Mouse (Mus musculus): ENCODE results near the gene Spc24. TPM values are rescaled to one million over a fixed set of nuclear protein-coding genes. Genes with fewer than 3 reads are reported as not detected.
A peak's percentile ranks its signal among the peaks of the same experiment; 100 is the strongest.
"Not testable (repeated sequence)": the region's sequence is repeated elsewhere in the genome, so short reads cannot be mapped to it uniquely, and the experiment has no call there.

The Spc24 gene
- polyA plus RNA-seq, 1 experiment from 2014 or later, result 15.7 TPM

- H3K9me3 ChIP-seq, result no peaks in the 10 kb centered on the region
- no peak overlapping the region for H3K9ac ChIP-seq
- ATAC-seq (replicated peaks), result no peak
- 90% methylated on average over 3 of the region's 3 CpGs for WGBS
- H3K27me3 ChIP-seq (replicated peaks), result no peaks in the 10 kb centered on the region
- H3K4me2 ChIP-seq, result no peak overlapping the region
- H3K27ac ChIP-seq, result no peak overlapping the region
- H3K4me1 ChIP-seq, result no peaks in the 10 kb centered on the region
- no peak overlapping the region for H3K4me3 ChIP-seq
- no peaks in the 10 kb centered on the region for H3K36me3 ChIP-seq (replicated peaks)
Measured at GRCm38 (mm10) chr9:21777726-21778125, 17.6 kb upstream of the Spc24 start.

DNA sequence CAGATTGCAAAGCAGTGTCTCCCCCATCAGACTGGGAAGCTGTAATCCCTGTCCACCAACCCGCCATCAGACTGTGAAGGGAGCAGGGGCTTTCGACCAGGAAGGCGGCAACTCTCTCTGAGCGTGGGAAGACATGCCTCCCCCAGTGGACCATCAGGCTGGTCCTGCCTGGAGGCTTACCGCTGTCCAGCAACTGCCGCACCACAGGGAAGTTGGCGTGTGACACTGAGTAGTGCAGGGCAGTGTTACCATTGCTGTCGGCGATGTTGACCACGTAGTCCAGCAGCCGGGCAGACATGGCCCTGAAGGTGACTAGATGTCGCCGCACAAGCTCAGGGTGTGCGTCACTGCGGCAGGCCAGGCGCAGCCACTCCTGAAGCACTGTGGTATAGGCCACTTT is 14.2 kb upstream of the Spc24 start:
- no peak for ATAC-seq (replicated peaks)
- no peaks in the 10 kb centered on the region for H3K36me3 ChIP-seq (replicated peaks)
- 91% methylated on average over 16 of the region's 16 CpGs for WGBS

GRCm38 (mm10) chr9:21773396-21773795 is 13.3 kb upstream of the Spc24 start:
- H3K27ac ChIP-seq; H3K4me1 ChIP-seq; H3K36me3 ChIP-seq (replicated peaks); H3K27me3 ChIP-seq (replicated peaks); H3K4me2 ChIP-seq; H3K4me3 ChIP-seq; H3K9ac ChIP-seq; ATAC-seq (replicated peaks); H3K9me3 ChIP-seq: not testable (repeated sequence)
- whole genome bisulfite sequencing, result 81% methylated on average over 5 of the region's 5 CpGs

More for the DNA sequence above, 14.2 kb upstream of the Spc24 start:
- no peak overlapping the region for H3K4me3 ChIP-seq
- no peaks in the 10 kb centered on the region for H3K4me1 ChIP-seq
- no peaks in the 10 kb centered on the region for H3K27me3 ChIP-seq (replicated peaks)
- no peak overlapping the region for H3K4me2 ChIP-seq
- H3K9ac ChIP-seq, result no peak overlapping the region
- H3K27ac ChIP-seq, result no peak overlapping the region
- no peaks in the 10 kb centered on the region for H3K9me3 ChIP-seq

DNA sequence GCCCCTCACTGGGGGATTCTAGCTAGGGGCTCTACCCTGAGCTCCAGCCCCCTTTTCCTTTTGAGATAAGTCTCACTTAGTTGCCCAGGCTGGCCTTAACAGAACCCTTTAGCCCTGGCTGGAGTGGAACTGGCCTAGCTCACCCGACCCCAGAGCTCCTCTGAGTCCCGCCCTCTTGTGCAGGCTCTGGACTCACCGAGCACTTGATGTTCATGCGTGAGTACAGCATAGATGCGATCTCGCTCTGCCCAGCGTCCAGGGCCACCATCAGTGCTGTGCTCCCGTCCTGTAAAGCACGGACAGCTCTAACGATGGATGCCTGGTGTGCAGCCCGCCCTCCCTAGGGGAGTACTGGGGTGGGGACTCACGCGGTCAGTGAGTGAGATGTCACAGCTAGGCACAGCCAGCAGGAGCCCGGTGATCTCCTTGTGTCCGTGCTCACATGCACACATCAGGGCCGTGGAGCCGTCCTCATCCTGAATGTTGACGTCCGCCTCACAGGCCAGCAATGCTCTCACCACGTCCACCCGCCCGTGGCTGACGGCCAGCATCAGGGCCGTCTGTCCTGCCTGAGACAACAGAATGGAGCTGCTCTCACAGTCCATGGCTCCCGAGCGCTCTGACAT is 9.6 kb upstream of the Spc24 start:
- Histone ChIP-seq H3K9me3 (no peaks in the 10 kb centered on the region), H3K4me3 (no peak overlapping the region), H3K4me2 (no peak overlapping the region), H3K27ac (no peak overlapping the region), H3K27me3 (replicated peaks) (no peaks in the 10 kb centered on the region), H3K9ac (no peak overlapping the region), H3K36me3 (replicated peaks) (no peaks in the 10 kb centered on the region), H3K4me1 (peaks cover 11% of the 10 kb centered on the region)
- 0 out of 2 replicates have a peak, but pooled peaks have one; percentile 33 for ATAC-seq (replicated peaks)
- WGBS, result 77% methylated on average over 26 of the region's 26 CpGs

- no peak overlapping the region for H3K27ac ChIP-seq
- no peak overlapping the region for H3K4me3 ChIP-seq
- H3K4me1 ChIP-seq, result peaks cover 11% of the 10 kb centered on the region
- WGBS, result 52% methylated on average over 13 of the region's 13 CpGs
- H3K9ac ChIP-seq, result no peak overlapping the region
- no peak overlapping the region for H3K4me2 ChIP-seq
- no peaks in the 10 kb centered on the region for H3K36me3 ChIP-seq (replicated peaks)
- no peak for ATAC-seq (replicated peaks)
- no peaks in the 10 kb centered on the region for H3K9me3 ChIP-seq
- H3K27me3 ChIP-seq (replicated peaks), result no peaks in the 10 kb centered on the region
Measured at GRCm38 (mm10) chr9:21768511-21769411, 8.7 kb upstream of the Spc24 start.

- Histone ChIP-seq H3K27ac (no peak overlapping the region), H3K9ac (no peak overlapping the region), H3K27me3 (replicated peaks) (no peaks in the 10 kb centered on the region), H3K4me2 (no peak overlapping the region), H3K9me3 (no peaks in the 10 kb centered on the region), H3K36me3 (replicated peaks) (no peaks in the 10 kb centered on the region), H3K4me1 (peaks cover 11% of the 10 kb centered on the region), H3K4me3 (no peak overlapping the region)
- WGBS, result 85% methylated on average over 11 of the region's 11 CpGs
- ATAC-seq (replicated peaks), result no peak
Measured at GRCm38 (mm10) chr9:21767896-21768295, 7.8 kb upstream of the Spc24 start.

DNA sequence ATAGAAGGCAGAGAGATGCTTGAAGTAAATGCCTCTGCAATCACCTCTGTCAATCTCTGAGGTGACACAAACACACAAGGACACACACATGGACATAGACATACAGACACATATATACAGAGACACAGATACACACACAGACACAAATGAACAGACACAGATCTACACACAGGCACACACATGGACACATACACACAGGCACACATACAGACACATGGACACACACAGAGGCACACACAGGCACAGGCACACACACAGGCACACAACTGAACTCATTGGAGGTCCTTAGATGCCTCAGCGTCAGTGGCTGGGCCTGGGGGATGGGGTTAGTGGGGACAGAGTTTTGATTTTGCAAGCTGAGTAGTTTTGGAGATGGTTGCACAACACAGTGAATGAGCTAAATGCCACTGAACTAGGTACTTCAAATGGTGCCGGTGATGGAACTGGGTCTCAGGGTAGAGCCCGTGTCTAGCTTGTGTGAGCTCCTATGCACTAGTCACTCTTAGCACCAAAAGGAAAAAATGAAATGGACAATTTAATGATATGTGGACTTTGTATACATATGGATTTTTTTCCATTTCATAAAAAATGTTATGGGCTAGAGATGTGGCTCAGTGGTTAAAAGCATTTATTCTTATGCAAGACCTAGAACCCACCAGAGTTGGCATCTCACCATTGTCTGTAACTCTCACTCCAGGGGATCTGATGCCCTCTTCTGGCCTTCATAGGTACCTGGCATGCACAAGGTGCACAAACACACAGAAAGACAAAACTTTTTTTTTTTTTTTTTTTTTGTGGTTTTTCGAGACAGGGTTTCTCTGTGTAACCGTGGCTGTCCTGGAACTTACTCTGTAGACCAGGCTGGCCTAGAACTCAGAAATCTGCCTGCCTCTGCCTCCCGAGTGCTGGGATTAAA is 4.2 kb upstream of the Spc24 start:
- Histone ChIP-seq H3K4me2 (no peak overlapping the region), H3K4me3 (no peak overlapping the region), H3K9me3 (no peaks in the 10 kb centered on the region), H3K9ac (no peak overlapping the region), H3K4me1 (peaks cover 20% of the 10 kb centered on the region), H3K27ac (no peak overlapping the region), H3K36me3 (replicated peaks) (no peaks in the 10 kb centered on the region), H3K27me3 (replicated peaks) (no peaks in the 10 kb centered on the region)
- no peak for ATAC-seq (replicated peaks)
- WGBS, result 96% methylated on average over 6 of the region's 6 CpGs

DNA sequence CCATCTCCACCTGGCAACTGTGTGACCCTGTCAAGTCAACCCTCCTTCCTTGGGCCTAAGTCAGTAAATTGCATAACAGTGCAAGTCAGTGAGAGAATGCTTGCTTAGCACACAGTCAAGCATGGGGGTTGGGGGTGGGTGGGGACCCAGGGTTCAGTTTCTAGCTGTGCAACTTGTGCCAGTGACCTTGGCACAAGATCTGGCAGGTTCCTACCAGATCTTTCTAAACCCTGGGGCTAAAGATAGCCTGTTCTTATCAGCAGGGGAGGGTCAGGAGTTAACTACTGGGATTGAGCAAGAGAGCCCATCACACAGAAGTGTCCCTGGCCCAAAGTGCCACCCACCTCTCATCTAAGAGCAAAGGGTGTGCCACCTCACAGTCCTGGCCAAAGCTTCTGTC is 2.0 kb upstream of the Spc24 start:
- Histone ChIP-seq H3K27me3 (replicated peaks) (no peaks in the 10 kb centered on the region), H3K4me1 (peaks cover 10% of the 10 kb centered on the region), H3K9ac (no peak overlapping the region), H3K27ac (no peak overlapping the region), H3K36me3 (replicated peaks) (no peaks in the 10 kb centered on the region), H3K9me3 (no peaks in the 10 kb centered on the region), H3K4me2 (no peak overlapping the region), H3K4me3 (no peak overlapping the region)
- ATAC-seq (replicated peaks), result no peak

GRCm38 (mm10) chr9:21759718-21760117 is 385 bp downstream of the Spc24 start:
- Histone ChIP-seq H3K9ac (peak overlapping the region; percentile 45; the same call in 1 of the 2 replicates), H3K9me3 (no peaks in the 10 kb centered on the region), H3K4me1 (peaks cover 10% of the 10 kb centered on the region), H3K36me3 (replicated peaks) (no peaks in the 10 kb centered on the region), H3K27ac (no peak overlapping the region), H3K4me2 (peak overlapping the region; percentile 97), H3K27me3 (replicated peaks) (no peaks in the 10 kb centered on the region), H3K4me3 (peak overlapping the region; percentile 85)
- WGBS, result under 1% methylated on average over 20 of the region's 20 CpGs
- peak; percentile 31; the same call in 1 of the 2 replicates for ATAC-seq (replicated peaks)

- ATAC-seq (replicated peaks), result no peak
- H3K9me3 ChIP-seq, result no peaks in the 10 kb centered on the region
- 61% methylated on average over 14 of the region's 14 CpGs for WGBS
Measured at GRCm38 (mm10) chr9:21758576-21759529, 1.2 kb downstream of the Spc24 start.

More at GRCm38 (mm10) chr9:21758576-21759529, 1.2 kb downstream of the Spc24 start:
- no peak overlapping the region for H3K27ac ChIP-seq
- H3K36me3 ChIP-seq (replicated peaks), result no peaks in the 10 kb centered on the region
- H3K4me1 ChIP-seq, result peaks cover 10% of the 10 kb centered on the region
- H3K4me3 ChIP-seq, result peak overlapping the region; percentile 85; the same call in 1 of the 2 replicates
- H3K9ac ChIP-seq, result no peak overlapping the region
- peak overlapping the region; percentile 97 for H3K4me2 ChIP-seq
- no peaks in the 10 kb centered on the region for H3K27me3 ChIP-seq (replicated peaks)
